Mouse (Mus musculus) hindbrain, embryonic 15.5 days (tissue): Measurements from ENCODE around the gene Themis. TPM values are rescaled to one million over a fixed set of nuclear protein-coding genes. Genes with fewer than 3 reads are reported as not detected.

Source experiments
- ATAC-seq: fragments of 200-750 bp; cut with Nextera tagmentation; 2 replicates; pipeline ENCODE4 v1.8.0; 2017; ENCODE audit warnings: low read depth, moderate number of reproducible peaks, moderate TSS enrichment; ENCODE audit not compliant: low FRiP score
- H3K27ac ChIP-seq: fragments of 300-500 bp; sonication (generic); replicated peaks from 2 replicates; pipeline ENCODE4 v1.5.1; 2015; ENCODE audit warnings: mild to moderate bottlenecking, inconsistent platforms
- H3K27me3 ChIP-seq: fragments of 300-500 bp; sonication (generic); 2 replicates; pipeline ENCODE4 v1.6.1; 2015; ENCODE audit warnings: control low read depth, inconsistent platforms
- H3K36me3 ChIP-seq: fragments of 300-500 bp; sonication (generic); 2 replicates; pipeline ENCODE4 v1.6.1; 2015; ENCODE audit warnings: control low read depth, inconsistent platforms
- H3K4me1 ChIP-seq: fragments of 300-500 bp; sonication (generic); replicated peaks from 2 replicates; pipeline ENCODE4 v1.6.1; 2015; ENCODE audit warnings: control low read depth, inconsistent platforms
- H3K4me2 ChIP-seq: fragments of 300-500 bp; sonication (generic); 2 replicates; pipeline ENCODE4 v1.6.1; 2015; ENCODE audit warnings: moderate library complexity, mild to moderate bottlenecking, inconsistent platforms
- H3K4me3 ChIP-seq: fragments of 300-500 bp; sonication (generic); 2 replicates; pipeline ENCODE4 v1.5.1; 2015; ENCODE audit warnings: mild to moderate bottlenecking, inconsistent platforms
- H3K9ac ChIP-seq: fragments of 300-500 bp; sonication (generic); 2 replicates; pipeline ENCODE4 v1.6.1; 2015; ENCODE audit warnings: inconsistent platforms
- H3K9me3 ChIP-seq: fragments of 300-500 bp; sonication (generic); 2 replicates; pipeline ENCODE4 v1.6.1; 2016; ENCODE audit warnings: control low read depth, inconsistent platforms
- WGBS: fragments of 180-500 bp; shearing (Covaris S2); methylation state at CpG from one replicate; pipeline ENCODE4 v1.1.7; 2015; 5-methylcytosine and 5-hydroxymethylcytosine counted together
- polyA plus RNA-seq: library from polyadenylated mRNA; unstranded; fragments of >200 nt; fragmentation: Nextera tagmentation; extraction: Ambion mirVana; gene quantifications from 2 replicates; pipeline ENCODE4 v1.2.1, GENCODE M21; 2015

The Themis gene
- polyA plus RNA-seq, result 0.04 TPM in 1 of 2 replicates, not detected in the other

DNA sequence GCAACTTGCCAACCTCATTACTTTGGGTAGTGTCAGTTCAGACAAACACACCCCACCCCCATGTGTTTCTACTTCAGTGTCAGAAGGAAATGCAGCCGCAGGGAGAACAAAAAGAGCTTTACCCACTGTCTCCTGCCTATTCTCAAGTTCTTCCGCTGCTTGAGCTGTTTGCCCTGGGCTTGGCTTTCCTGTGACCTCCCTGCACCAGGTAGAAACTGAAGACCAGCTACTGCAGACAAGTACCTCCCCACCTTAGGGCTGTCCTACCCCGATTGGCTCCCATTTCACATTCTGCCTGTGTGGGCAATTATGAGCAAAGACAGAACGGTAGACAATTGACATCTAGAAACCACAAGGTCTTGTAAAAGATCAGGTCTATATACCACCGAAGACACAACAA is at the start of gene Themis:
TSS of gene Themis (plus strand) at position 100 of the 400 bp plus-strand sequence.
- no peaks in the 10 kb centered on the region for H3K36me3 ChIP-seq
- no peak within 1 kb of the TSS for H3K27ac ChIP-seq
- H3K9me3 ChIP-seq, result no peaks in the 10 kb centered on the region
- no peaks in the 10 kb centered on the region for H3K4me1 ChIP-seq
- no peak for ATAC-seq
- WGBS, result 75% methylated on average over 5 of the region's 5 CpGs
- no peak within 1 kb of the TSS for H3K4me3 ChIP-seq
- no peak within 1 kb of the TSS for H3K4me2 ChIP-seq
- H3K27me3 ChIP-seq, result no peaks in the 10 kb centered on the region
- no peak within 1 kb of the TSS for H3K9ac ChIP-seq

- ATAC-seq, result no peak
- no peak overlapping the region for H3K4me2 ChIP-seq
- no peaks in the 10 kb centered on the region for H3K9me3 ChIP-seq
- WGBS, result 88% methylated on average over 1 of the region's 1 CpGs
- no peaks in the 10 kb centered on the region for H3K36me3 ChIP-seq
- H3K27me3 ChIP-seq, result no peaks in the 10 kb centered on the region
- no peak overlapping the region for H3K27ac ChIP-seq
- H3K4me1 ChIP-seq, result no peaks in the 10 kb centered on the region
- no peak overlapping the region for H3K4me3 ChIP-seq
- H3K9ac ChIP-seq, result no peak overlapping the region
Observed at GRCm38 (mm10) chr10:28619415-28619814, 48.7 kb upstream of the Themis start.

GRCm38 (mm10) chr10:28636096-28636495 is 32.1 kb upstream of the Themis start:
- H3K27ac ChIP-seq, result no peak overlapping the region

GRCm38 (mm10) chr10:28641887-28642286 is 26.3 kb upstream of the Themis start:
- H3K9me3 ChIP-seq, result no peaks in the 10 kb centered on the region
- no peak overlapping the region for H3K4me3 ChIP-seq
- no peaks in the 10 kb centered on the region for H3K36me3 ChIP-seq
- ATAC-seq, result no peak
- H3K27me3 ChIP-seq, result no peaks in the 10 kb centered on the region
- 71% methylated on average over 2 of the region's 2 CpGs for WGBS
- no peak overlapping the region for H3K4me2 ChIP-seq
- H3K9ac ChIP-seq, result no peak overlapping the region
- no peaks in the 10 kb centered on the region for H3K4me1 ChIP-seq
- no peak overlapping the region for H3K27ac ChIP-seq

More at GRCm38 (mm10) chr10:28636096-28636495, 32.1 kb upstream of the Themis start:
- Histone ChIP-seq H3K4me1 (no peaks in the 10 kb centered on the region), H3K9ac (no peak overlapping the region), H3K27me3 (no peaks in the 10 kb centered on the region), H3K9me3 (peaks cover 4% of the 10 kb centered on the region; the same call in 1 of the 2 replicates), H3K36me3 (no peaks in the 10 kb centered on the region), H3K4me2 (no peak overlapping the region), H3K4me3 (no peak overlapping the region)
- no peak for ATAC-seq

- 98% methylated on average over 2 of the region's 2 CpGs for WGBS
Observed at GRCm38 (mm10) chr10:28647855-28648254, 20.3 kb upstream of the Themis start.

GRCm38 (mm10) chr10:28649109-28649899 is 18.9 kb upstream of the Themis start:
- ATAC-seq, result no peak
- no peaks in the 10 kb centered on the region for H3K9me3 ChIP-seq
- H3K27ac ChIP-seq, result no peak overlapping the region
- no peaks in the 10 kb centered on the region for H3K27me3 ChIP-seq
- no peak overlapping the region for H3K4me3 ChIP-seq
- H3K4me2 ChIP-seq, result no peak overlapping the region
- 75% methylated on average over 6 of the region's 6 CpGs for WGBS
- H3K4me1 ChIP-seq, result no peaks in the 10 kb centered on the region
- H3K9ac ChIP-seq, result no peak overlapping the region
- no peaks in the 10 kb centered on the region for H3K36me3 ChIP-seq

More at GRCm38 (mm10) chr10:28647855-28648254, 20.3 kb upstream of the Themis start:
- H3K4me3 ChIP-seq, result no peak overlapping the region
- H3K4me2 ChIP-seq, result no peak overlapping the region
- H3K9ac ChIP-seq, result no peak overlapping the region
- H3K27ac ChIP-seq, result no peak overlapping the region
- no peaks in the 10 kb centered on the region for H3K36me3 ChIP-seq
- ATAC-seq, result no peak
- H3K4me1 ChIP-seq, result no peaks in the 10 kb centered on the region
- no peaks in the 10 kb centered on the region for H3K9me3 ChIP-seq
- no peaks in the 10 kb centered on the region for H3K27me3 ChIP-seq

DNA sequence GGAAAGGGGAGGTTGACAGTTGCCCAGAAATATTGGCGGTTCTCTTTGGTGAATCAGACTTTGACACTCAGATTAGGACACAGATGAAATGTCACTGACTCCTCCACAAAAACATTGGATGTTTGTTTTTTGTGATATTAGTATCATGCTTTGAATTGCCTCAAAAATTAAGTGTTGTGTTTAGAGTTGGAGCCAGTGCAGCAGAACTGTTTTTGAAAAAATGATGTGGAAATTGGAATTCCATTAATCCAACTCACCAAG is 18.3 kb upstream of the Themis start:
- Histone ChIP-seq H3K4me2 (no peak overlapping the region), H3K27ac (no peak overlapping the region), H3K4me3 (no peak overlapping the region), H3K36me3 (no peaks in the 10 kb centered on the region), H3K9ac (no peak overlapping the region), H3K9me3 (no peaks in the 10 kb centered on the region), H3K27me3 (no peaks in the 10 kb centered on the region), H3K4me1 (no peaks in the 10 kb centered on the region)
- no peak for ATAC-seq
- 27% methylated on average over 1 of the region's 1 CpGs for WGBS

GRCm38 (mm10) chr10:28651910-28652309 is 16.2 kb upstream of the Themis start:
- WGBS, result 79% methylated on average over 2 of the region's 2 CpGs
- H3K4me2 ChIP-seq, result no peak overlapping the region

GRCm38 (mm10) chr10:28654733-28655132 is 13.4 kb upstream of the Themis start:
- H3K27me3 ChIP-seq, result no peaks in the 10 kb centered on the region
- H3K36me3 ChIP-seq, result no peaks in the 10 kb centered on the region
- no peak overlapping the region for H3K27ac ChIP-seq
- ATAC-seq, result no peak
- H3K9ac ChIP-seq, result no peak overlapping the region
- no peaks in the 10 kb centered on the region for H3K9me3 ChIP-seq
- no peaks in the 10 kb centered on the region for H3K4me1 ChIP-seq
- H3K4me2 ChIP-seq, result no peak overlapping the region
- no peak overlapping the region for H3K4me3 ChIP-seq

More at GRCm38 (mm10) chr10:28651910-28652309, 16.2 kb upstream of the Themis start:
- no peak overlapping the region for H3K9ac ChIP-seq
- no peak for ATAC-seq
- H3K27ac ChIP-seq, result no peak overlapping the region
- H3K36me3 ChIP-seq, result no peaks in the 10 kb centered on the region
- no peaks in the 10 kb centered on the region for H3K4me1 ChIP-seq
- no peak overlapping the region for H3K4me3 ChIP-seq
- H3K9me3 ChIP-seq, result no peaks in the 10 kb centered on the region
- H3K27me3 ChIP-seq, result no peaks in the 10 kb centered on the region

DNA sequence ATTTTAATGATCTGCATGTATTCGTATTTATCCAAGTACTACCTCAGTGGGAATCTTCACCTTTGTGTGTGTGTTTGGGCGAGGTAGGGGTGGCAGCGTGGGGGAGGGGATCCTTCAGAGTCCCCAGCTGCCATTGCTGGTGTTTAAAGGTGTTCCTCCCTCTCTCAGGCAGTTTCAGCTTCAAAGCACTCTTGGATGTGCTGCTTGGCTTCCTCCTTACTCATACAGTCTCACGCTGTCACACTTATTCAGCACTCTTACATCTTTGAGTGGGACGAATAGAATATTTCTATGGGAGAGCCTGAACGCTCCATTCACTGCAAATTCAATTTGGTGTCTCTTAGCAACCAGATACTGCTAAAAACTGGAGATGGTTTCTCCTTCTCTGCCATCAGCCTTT is 3.0 kb upstream of the Themis start:
- H3K27ac ChIP-seq, result no peak overlapping the region
- ATAC-seq, result no peak
- H3K9me3 ChIP-seq, result no peaks in the 10 kb centered on the region
- no peak overlapping the region for H3K4me2 ChIP-seq
- H3K4me1 ChIP-seq, result no peaks in the 10 kb centered on the region
- no peaks in the 10 kb centered on the region for H3K27me3 ChIP-seq
- no peak overlapping the region for H3K9ac ChIP-seq
- 45% methylated on average over 6 of the region's 6 CpGs for WGBS
- no peak overlapping the region for H3K4me3 ChIP-seq
- no peaks in the 10 kb centered on the region for H3K36me3 ChIP-seq

- no peak overlapping the region for H3K4me2 ChIP-seq
- H3K9ac ChIP-seq, result no peak overlapping the region
- H3K9me3 ChIP-seq, result no peaks in the 10 kb centered on the region
- no peak overlapping the region for H3K4me3 ChIP-seq
- H3K27me3 ChIP-seq, result no peaks in the 10 kb centered on the region
- H3K36me3 ChIP-seq, result no peaks in the 10 kb centered on the region
- H3K27ac ChIP-seq, result no peak overlapping the region
- WGBS, result 84% methylated on average over 3 of the region's 3 CpGs
- ATAC-seq, result no peak
- no peaks in the 10 kb centered on the region for H3K4me1 ChIP-seq
Observed at GRCm38 (mm10) chr10:28673931-28674330, 5.8 kb downstream of the Themis start.

GRCm38 (mm10) chr10:28675337-28675736 is 7.2 kb downstream of the Themis start:
- no peaks in the 10 kb centered on the region for H3K4me1 ChIP-seq
- no peaks in the 10 kb centered on the region for H3K9me3 ChIP-seq
- H3K27me3 ChIP-seq, result no peaks in the 10 kb centered on the region
- no peak overlapping the region for H3K9ac ChIP-seq
- no peak overlapping the region for H3K4me2 ChIP-seq
- no peak for ATAC-seq
- H3K27ac ChIP-seq, result no peak overlapping the region
- H3K4me3 ChIP-seq, result no peak overlapping the region
- 90% methylated on average over 2 of the region's 2 CpGs for WGBS
- H3K36me3 ChIP-seq, result no peaks in the 10 kb centered on the region

DNA sequence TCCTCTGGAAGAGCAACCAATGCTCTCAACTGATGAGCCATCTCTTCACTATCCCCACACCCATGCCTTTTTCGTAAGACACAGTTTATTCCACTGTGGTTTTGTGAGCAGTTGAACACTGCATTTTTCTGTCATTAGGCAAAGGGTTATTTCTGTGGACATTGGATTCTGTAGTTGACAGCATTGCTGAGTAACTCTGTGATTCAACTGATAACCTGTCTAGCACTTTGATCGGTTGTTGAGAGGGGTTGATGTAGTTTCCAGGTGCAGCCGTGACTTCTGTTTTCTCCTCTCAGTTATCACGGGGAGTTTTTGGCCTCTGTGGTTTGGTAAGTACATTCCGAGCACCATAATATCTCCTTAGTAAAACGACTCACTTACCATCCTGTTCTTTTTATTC is 26.8 kb downstream of the Themis start:
- Histone ChIP-seq H3K4me2 (no peak overlapping the region), H3K27me3 (no peaks in the 10 kb centered on the region), H3K4me3 (no peak overlapping the region), H3K36me3 (no peaks in the 10 kb centered on the region), H3K27ac (no peak overlapping the region), H3K9ac (no peak overlapping the region), H3K9me3 (no peaks in the 10 kb centered on the region), H3K4me1 (no peaks in the 10 kb centered on the region)
- WGBS, result 88% methylated on average over 6 of the region's 6 CpGs
- no peak for ATAC-seq
